Mouse (Mus musculus): ENCODE data around the gene Notch4.

DNA sequence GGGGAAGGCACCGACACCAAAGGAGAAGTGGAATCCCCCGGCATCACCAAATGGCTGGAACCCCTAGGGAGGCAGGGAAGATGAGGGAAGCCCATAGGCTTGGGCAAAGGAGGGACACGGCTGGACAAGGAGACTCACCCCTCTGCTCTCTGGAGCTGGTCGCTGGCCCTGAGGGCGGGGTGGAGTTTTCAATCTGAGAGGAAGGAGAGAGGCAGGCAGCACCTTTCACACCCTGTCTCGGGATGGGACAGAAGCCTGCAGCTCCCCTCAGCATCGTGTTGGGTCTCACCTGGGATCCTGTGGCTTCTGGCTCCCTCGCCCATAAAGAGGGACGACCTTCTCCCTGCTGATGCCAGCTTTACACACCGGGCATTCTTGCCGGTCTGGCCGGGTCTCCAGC lies 37.7 kb downstream of the Notch4 start:
- TF ChIP-seq CTCF (IDR thresholded peaks at IDR 0.05; ENCODE audit: borderline replicate concordance, extremely low read depth, insufficient read depth, insufficient read length) (no peak), POLR2A (IDR thresholded peaks at IDR 0.05; ENCODE audit: borderline replicate concordance, extremely low read depth, insufficient read depth, insufficient read length, poor library complexity, severe bottlenecking) (no peak)

Measured in brain, embryonic 14.5 days (tissue).